ENCODE assay signal across 9 mouse cellular contexts in genomic region chr2:126597279-126598241, GRCm38 (mm10). TPM values are rescaled to one million over a fixed set of nuclear protein-coding genes. Genes with fewer than 3 reads are reported as not detected.
A peak's percentile ranks its signal among the peaks of the same experiment; 100 is the strongest.
DNase-seq lines count a peak whose midpoint lies in the region; ATAC-seq and TF ChIP-seq lines count a peak whose summit lies in the region.
"Had no signal": no experiment of that assay in that cellular context is flagged by ENCODE, and none has a peak within 500 bp of the region (broad histone marks: within the 10 kb centered on the region; RNA-seq: fewer than 3 reads in every experiment).

No protein-coding gene starts in this region.

- no peak for TF ChIP-seq CTCF in lung, adult 2 months (IDR thresholded peaks at IDR 0.05; ENCODE audit: insufficient read depth, low read length)

- no peaks in the 10 kb centered on the region for H3K36me3 ChIP-seq in intestine, embryonic 16.5 days (ENCODE audit: control insufficient read depth, insufficient read depth, low read length)
- H3K36me3 ChIP-seq in stomach, embryonic 15.5 days = no peaks in the 10 kb centered on the region
- no peaks in the 10 kb centered on the region for H3K36me3 ChIP-seq in forebrain, embryonic 13.5 days (ENCODE audit: poor library complexity, severe bottlenecking)
- H3K36me3 ChIP-seq: limb, embryonic 15.5 days had no signal

- H3K4me1 ChIP-seq in lung, adult 2 months (ENCODE audit: control insufficient read depth, insufficient read depth, low read length) = peaks cover 5% of the 10 kb centered on the region; the same call in 1 of the 2 replicates
- H3K4me1 ChIP-seq in intestine, embryonic 16.5 days (ENCODE audit: control insufficient read depth, insufficient read depth, low read length) = 0 out of 2 replicates have a peak, but pooled peaks cover 6% of the 10 kb centered on the region
- 0 out of 2 replicates have a peak, but pooled peaks cover 4% of the 10 kb centered on the region for H3K4me1 ChIP-seq in stomach, embryonic 15.5 days
- H3K4me1 ChIP-seq in forebrain, embryonic 13.5 days = no peaks in the 10 kb centered on the region

- no peak overlapping the region for H3K4me2 ChIP-seq in intestine, embryonic 16.5 days (ENCODE audit: low read depth, low read length)
- H3K4me2 ChIP-seq in stomach, embryonic 15.5 days = peak overlapping the region; percentile 1; the same call in 1 of the 2 replicates
- H3K4me2 ChIP-seq in forebrain, embryonic 13.5 days = no peak overlapping the region
- H3K4me2 ChIP-seq: limb, embryonic 15.5 days had no signal

- H3K4me3 ChIP-seq in lung, adult 2 months (replicated peaks; ENCODE audit: extremely low read depth, low read depth, low read length) = no peak overlapping the region
- no peak overlapping the region for H3K4me3 ChIP-seq in intestine, embryonic 16.5 days (ENCODE audit: low read length)
- no peak overlapping the region for H3K4me3 ChIP-seq in stomach, embryonic 15.5 days (replicated peaks)
- H3K4me3 ChIP-seq in forebrain, embryonic 13.5 days = no peak overlapping the region
- H3K4me3 ChIP-seq: limb, embryonic 15.5 days had no signal

- TF ChIP-seq POLR2A in lung, adult 2 months (IDR thresholded peaks at IDR 0.05; ENCODE audit: borderline replicate concordance, extremely low read depth, low read depth, low read length) = peak; percentile 28; the same call in 1 of the 2 replicates

- no peak overlapping the region for H3K9ac ChIP-seq in intestine, embryonic 16.5 days (ENCODE audit: low read depth, low read length)
- no peak overlapping the region for H3K9ac ChIP-seq in stomach, embryonic 15.5 days
- no peak overlapping the region for H3K9ac ChIP-seq in forebrain, embryonic 13.5 days
- H3K9ac ChIP-seq: limb, embryonic 15.5 days had no signal

- no peak overlapping the region for H3K27ac ChIP-seq in intestine, embryonic 16.5 days (ENCODE audit: low read length)
- H3K27ac ChIP-seq in stomach, embryonic 15.5 days = no peak overlapping the region
- H3K27ac ChIP-seq in forebrain, embryonic 13.5 days = no peak overlapping the region
- H3K27ac ChIP-seq: limb, embryonic 15.5 days had no signal

- ATAC-seq in intestine, embryonic 16.5 days = peak; percentile 87
- peak; percentile 70; the same call in 1 of the 2 replicates for ATAC-seq in stomach, embryonic 15.5 days (ENCODE audit: insufficient read depth, low FRiP score, low read depth)
- no peak for ATAC-seq in forebrain, embryonic 13.5 days
- ATAC-seq: forebrain, embryonic 16.5 days had no signal

- no peak for DNase-seq in lung, adult 2 months
- no peak for DNase-seq in lung, postnatal 14 days
- DNase-seq in R1 (ENCODE audit: low read depth, low spot score) = peak; percentile 69
- DNase-seq in frontal cortex, postnatal 36 days (ENCODE audit: low spot score in 2 of 2) = no peak

- no peaks in the 10 kb centered on the region; the same call in 1 of the 2 replicates for H3K27me3 ChIP-seq in intestine, embryonic 16.5 days (replicated peaks; ENCODE audit: control insufficient read depth, insufficient read depth, low read length)
- no peaks in the 10 kb centered on the region for H3K27me3 ChIP-seq in stomach, embryonic 15.5 days (replicated peaks)
- no peaks in the 10 kb centered on the region for H3K27me3 ChIP-seq in forebrain, embryonic 13.5 days
- H3K27me3 ChIP-seq: limb, embryonic 15.5 days had no signal

- no peaks in the 10 kb centered on the region for H3K9me3 ChIP-seq in intestine, embryonic 16.5 days (ENCODE audit: control insufficient read depth, low read length)
- H3K9me3 ChIP-seq in stomach, embryonic 15.5 days = no peaks in the 10 kb centered on the region
- H3K9me3 ChIP-seq in forebrain, embryonic 13.5 days (replicated peaks) = no peaks in the 10 kb centered on the region
- H3K9me3 ChIP-seq: limb, embryonic 15.5 days had no signal

- 63% methylated on average over 20 of the region's 20 CpGs for WGBS in lung, adult 2 months
- 74% methylated on average over 20 of the region's 20 CpGs for WGBS in intestine, embryonic 16.5 days
- WGBS in stomach, embryonic 15.5 days = 77% methylated on average over 20 of the region's 20 CpGs
- 87% methylated on average over 20 of the region's 20 CpGs for WGBS in forebrain, embryonic 13.5 days

RNA-seq across cellular contexts. Expression of gene Hdc, which starts 21.5 kb away (rescaled TPM):
- 59.1 and 75.3 TPM in 2 replicates for polyA plus RNA-seq in lung, adult 2 months (2012; rRNA removed)
- polyA plus RNA-seq in intestine, embryonic 16.5 days (2015; fragmentation: Nextera tagmentation; extraction: Ambion mirVana) = 2.9 and 3.5 TPM in 2 replicates
- 16.1 and 16.2 TPM in 2 replicates for polyA plus RNA-seq in stomach, embryonic 15.5 days (2015; fragmentation: Nextera tagmentation; extraction: Ambion mirVana)
- polyA plus RNA-seq in forebrain, embryonic 13.5 days (2015; fragmentation: Nextera tagmentation; extraction: Ambion mirVana) = 1.0 and 1.2 TPM in 2 replicates

RNA-seq across cellular contexts. Expression of gene Slc27a2, which starts 45.4 kb away (rescaled TPM):
- polyA plus RNA-seq in lung, adult 2 months (2012; rRNA removed) = 2.4 and 2.7 TPM in 2 replicates
- polyA plus RNA-seq in intestine, embryonic 16.5 days (2015; fragmentation: Nextera tagmentation; extraction: Ambion mirVana) = 3.0 and 3.6 TPM in 2 replicates
- 3.9 and 8.3 TPM in 2 replicates for polyA plus RNA-seq in stomach, embryonic 15.5 days (2015; fragmentation: Nextera tagmentation; extraction: Ambion mirVana)
- 2.8 and 4.0 TPM in 2 replicates for polyA plus RNA-seq in forebrain, embryonic 13.5 days (2015; fragmentation: Nextera tagmentation; extraction: Ambion mirVana)
